Mouse (Mus musculus): ENCODE measurements around the gene Krtap19-2. TPM values are rescaled to one million over a fixed set of nuclear protein-coding genes. Genes with fewer than 3 reads are reported as not detected.

Krtap19-2 gene
- total RNA-seq (2017), result not detected in 2 replicates

DNA sequence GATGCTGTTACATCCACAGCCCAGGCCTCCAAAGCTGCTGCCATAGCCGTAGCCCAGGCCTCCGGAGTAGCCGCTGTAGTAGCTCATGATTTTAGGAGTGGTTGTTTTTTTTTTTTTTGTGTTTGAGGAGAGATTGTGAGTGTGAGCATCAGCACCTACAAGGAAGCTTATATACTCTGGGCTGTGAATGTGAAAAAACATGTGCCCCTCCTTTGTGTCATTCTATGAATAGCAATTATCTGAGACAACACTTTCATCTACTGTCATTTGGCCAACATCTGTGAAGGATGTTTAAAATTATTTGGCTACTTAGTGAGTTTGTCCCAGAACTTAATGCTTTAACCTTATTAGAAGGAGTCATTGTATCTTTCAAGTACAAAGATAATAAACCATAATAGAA lies at the start of gene Krtap19-2:
TSS of gene Krtap19-2 (minus strand) at position 101 of the 400 bp plus-strand sequence.
- ATAC-seq (replicated peaks; ENCODE audit: low read depth, poor library complexity, severe bottlenecking), result no peak

DNA sequence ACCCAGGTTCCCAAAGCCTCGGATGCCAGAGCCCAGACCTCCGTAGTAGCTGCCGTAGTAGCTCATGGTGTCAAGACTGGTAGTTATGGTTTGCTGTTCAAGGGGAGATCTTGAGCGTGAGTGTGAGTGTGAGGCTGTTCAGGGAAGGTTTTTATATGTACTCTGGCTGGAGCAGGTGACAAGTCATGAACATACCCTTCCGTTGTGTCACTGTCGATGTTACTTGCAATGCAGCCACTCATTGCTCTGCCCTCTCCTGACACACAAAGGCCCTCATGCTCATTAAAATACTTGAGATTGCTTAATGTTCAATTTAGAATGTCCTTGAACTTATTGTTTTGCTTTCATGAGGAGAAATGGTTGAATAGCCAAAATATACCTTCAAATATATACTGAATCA lies 22.3 kb upstream of the Krtap19-2 start, which contains the start of gene Krtap19-5:
TSS of gene Krtap19-5 (minus strand) at position 101 of the 400 bp plus-strand sequence.
- ATAC-seq (replicated peaks; ENCODE audit: low read depth, poor library complexity, severe bottlenecking), result no peak

DNA sequence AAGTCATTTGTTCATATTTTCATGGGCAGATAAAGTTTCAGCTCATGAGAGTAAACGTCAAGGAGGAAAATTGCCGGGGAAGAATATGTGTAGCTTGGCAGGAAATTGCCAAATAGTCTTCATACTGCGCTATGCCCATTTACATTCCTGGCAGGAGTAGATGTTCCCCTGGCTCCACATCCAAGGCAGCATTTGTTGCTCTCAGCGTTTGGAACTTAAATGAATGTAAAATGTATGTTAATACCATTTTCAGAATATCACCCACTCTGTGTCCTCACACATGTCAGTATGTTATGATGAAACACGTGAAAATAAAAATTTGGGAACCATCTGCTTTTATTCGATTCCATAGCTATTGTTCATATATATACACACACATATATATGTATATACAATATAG lies 12.8 kb upstream of the Krtap19-2 start:
- no peak for ATAC-seq (replicated peaks; ENCODE audit: low read depth, poor library complexity, severe bottlenecking)

DNA sequence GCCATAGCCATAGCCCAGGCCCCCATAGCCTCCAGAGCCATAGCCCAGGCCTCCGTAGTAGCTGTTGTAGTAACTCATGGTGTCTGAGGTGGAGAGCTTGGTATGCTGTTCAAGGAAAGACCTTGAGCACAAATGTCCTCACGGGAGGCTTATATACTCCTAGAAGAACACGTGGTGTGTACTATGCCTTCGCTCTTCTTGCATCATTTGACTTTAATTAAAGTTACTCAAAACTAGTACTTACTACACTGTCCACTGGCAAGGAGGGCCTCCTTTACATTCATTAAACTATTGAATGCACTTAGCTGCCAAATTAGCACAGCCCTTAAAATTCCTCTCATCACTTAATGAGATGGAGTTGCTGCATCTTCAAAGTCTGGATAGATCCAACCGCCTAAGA lies 10.9 kb upstream of the Krtap19-2 start, which contains the start of gene Krtap19-4:
TSS of gene Krtap19-4 (minus strand) at position 101 of the 400 bp plus-strand sequence.
- no peak for ATAC-seq (replicated peaks; ENCODE audit: low read depth, poor library complexity, severe bottlenecking)

DNA sequence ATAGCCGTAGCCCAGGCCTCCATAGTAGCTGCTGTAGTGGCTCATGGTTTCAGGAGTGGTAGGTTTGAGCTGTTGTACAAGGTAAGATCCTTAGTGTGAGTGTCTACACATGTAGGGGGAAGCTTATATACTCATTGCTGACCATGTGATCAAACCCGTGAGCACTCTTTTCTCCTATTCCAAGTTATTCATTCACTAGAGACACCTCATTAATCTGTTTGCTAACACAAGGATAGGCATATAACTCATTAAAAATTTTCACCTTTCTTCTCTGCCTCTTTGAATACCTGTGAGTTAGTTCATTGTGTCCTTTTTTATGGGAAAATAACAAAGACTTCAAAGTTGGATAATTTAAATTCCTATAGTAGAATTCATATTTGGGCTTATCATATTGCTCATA lies 3.9 kb upstream of the Krtap19-2 start, which contains the start of gene Krtap19-3:
TSS of gene Krtap19-3 (minus strand) at position 101 of the 400 bp plus-strand sequence.
- no peak for ATAC-seq (replicated peaks; ENCODE audit: low read depth, poor library complexity, severe bottlenecking)

DNA sequence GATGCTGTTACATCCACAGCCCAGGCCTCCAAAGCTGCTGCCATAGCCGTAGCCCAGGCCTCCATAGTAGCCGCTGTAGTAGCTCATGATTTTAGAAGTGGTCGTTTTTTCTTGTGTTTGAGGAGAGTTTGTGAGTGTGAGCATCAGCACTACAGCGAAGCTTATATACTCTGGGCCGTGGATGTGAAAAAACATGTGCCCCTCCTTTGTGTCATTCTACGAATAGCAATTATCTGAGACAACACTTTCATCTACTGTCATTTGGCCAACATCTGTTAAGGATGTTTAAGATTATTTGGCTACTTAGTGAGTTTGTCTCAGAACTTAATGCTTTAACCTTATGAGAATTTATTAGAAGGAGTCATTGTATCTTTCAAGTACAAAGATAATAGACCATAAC lies 4.8 kb downstream of the Krtap19-2 start, which contains the start of gene Krtap19-1:
TSS of gene Krtap19-1 (minus strand) at position 101 of the 400 bp plus-strand sequence.
- ATAC-seq (replicated peaks; ENCODE audit: low read depth, poor library complexity, severe bottlenecking), result no peak

DNA sequence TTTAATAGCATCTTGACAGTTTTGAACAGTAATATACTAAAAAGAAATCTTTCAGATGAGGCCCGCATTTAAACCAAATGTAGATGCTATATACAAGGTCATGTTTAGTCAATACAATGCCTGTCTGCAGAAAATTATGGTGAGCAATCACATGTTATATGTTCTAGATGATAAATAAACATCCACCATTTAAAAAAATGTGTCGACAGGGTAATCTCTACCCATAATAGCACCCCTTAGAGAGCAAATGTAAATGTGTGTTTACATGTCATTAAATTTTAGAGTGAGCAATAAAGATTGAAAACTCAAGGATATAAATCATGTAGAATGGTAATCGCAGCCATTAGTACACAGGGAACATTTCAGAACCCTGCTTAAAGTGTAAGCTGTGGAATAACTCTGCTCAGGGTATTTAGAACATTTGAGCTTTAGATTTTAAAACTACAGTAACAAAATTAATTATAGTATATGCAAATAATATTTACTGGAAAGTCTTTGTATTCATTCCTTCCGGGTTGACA lies 9.1 kb downstream of the Krtap19-2 start:
- no peak for ATAC-seq (replicated peaks; ENCODE audit: low read depth, poor library complexity, severe bottlenecking)

DNA sequence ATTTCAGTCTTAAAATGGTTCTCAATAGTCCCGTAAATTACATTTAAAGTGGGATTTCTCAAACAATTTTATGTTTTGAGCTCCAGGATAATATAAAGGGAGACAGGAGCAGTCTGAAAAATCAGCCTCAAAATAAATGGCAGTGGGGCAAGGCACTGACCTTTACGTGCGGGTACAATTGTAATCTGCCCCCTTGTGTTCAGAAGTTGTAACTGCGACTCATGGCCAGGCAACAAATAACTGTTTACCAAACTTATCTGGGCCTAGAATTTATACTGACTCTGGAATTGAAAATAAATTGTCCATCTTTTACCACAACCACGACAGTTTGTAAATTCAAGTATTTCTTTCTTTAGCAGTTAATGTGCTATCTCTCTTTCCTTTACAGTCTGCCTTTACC lies 22.6 kb downstream of the Krtap19-2 start:
- ATAC-seq (replicated peaks; ENCODE audit: low read depth, poor library complexity, severe bottlenecking), result peak; percentile 68; the same call in 1 of the 2 replicates

DNA sequence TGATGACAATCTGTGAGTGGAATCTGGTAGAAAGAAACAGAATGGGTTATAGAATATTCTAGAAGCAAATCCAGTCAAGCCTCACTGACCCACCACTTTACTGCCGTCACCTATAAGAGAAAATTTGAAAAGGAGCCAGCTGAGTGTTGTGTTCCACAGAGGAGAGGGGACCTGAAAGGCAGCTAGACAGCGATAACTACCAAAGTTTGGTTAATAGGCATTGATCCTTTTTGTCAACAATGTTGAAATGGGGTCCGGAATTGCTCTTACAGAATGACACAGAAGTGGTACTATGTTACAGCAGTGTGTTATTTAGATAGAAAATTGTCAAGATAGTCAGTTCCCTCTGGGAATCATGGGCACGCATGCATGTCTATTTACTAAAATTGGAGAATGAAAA lies 25.5 kb downstream of the Krtap19-2 start:
- ATAC-seq (replicated peaks; ENCODE audit: low read depth, poor library complexity, severe bottlenecking), result no peak

DNA sequence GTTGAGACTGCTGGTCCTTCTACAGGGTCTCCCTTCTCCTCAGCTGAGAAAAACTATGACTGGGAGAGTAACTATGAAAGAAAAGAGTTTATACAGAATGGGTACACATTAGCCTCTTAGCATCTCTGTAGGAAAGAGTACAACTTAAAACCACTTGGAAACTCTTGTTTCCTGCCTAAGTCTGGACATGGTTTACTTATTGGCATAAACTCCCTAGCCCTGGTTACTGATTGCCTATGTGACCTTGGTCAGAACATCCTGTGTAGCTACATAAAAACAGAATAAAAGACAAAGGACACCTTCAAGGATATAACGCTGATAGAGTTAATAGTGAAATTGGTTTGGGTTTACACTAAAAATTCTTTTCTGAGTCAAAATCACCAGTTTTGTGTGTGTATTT lies 26.7 kb downstream of the Krtap19-2 start:
- no peak for ATAC-seq (replicated peaks; ENCODE audit: low read depth, poor library complexity, severe bottlenecking)

DNA sequence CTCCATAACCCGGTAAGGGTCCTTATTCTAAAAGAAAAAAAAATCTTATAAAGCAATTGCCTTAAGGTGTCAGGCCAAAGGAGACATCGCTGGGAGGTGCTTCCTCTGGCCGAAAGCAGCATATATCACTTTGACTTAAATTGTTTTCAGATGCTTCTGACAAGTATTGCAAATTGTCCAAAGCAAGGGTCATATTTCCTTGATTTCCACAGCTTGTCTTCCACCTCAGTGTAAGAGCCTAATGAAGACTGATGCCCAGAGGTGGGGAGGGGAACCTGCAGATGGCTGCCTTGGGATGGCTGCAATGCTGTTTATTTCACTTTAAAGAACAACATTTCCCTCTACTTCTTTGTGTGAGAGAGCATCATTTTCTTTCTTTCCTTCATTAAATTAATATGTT lies 47.1 kb downstream of the Krtap19-2 start:
- no peak for ATAC-seq (replicated peaks; ENCODE audit: low read depth, poor library complexity, severe bottlenecking)

DNA sequence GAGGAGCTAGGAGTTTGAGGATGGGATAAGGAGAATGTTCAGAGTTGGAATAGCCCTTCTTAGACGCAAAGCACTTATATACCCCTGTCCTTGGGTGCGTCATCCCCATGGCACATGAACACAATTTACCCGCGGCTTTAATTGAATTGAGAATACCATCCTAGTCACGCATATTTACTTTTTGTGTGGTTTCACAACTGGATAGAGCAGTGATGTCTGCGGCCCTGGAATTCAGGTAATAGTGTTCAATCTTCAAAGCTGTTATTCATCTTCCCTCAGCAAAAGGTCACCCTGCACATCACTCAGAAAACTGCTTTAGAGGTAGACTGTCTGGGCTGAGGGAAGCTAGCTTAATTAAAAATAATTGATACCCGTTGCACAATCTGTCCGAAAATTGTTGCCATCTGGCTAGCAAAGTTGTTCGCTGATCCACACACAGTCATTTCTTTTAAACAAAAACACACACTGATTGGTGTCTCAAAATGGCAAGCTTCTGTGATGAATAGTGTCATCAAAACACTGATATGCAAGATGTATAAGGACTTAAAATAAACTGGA lies 47.9 kb downstream of the Krtap19-2 start, which contains the start of gene Krtap14:
TSS of gene Krtap14 (minus strand) at position 51 of the 558 bp plus-strand sequence.
- ATAC-seq (replicated peaks; ENCODE audit: low read depth, poor library complexity, severe bottlenecking), result no peak

DNA sequence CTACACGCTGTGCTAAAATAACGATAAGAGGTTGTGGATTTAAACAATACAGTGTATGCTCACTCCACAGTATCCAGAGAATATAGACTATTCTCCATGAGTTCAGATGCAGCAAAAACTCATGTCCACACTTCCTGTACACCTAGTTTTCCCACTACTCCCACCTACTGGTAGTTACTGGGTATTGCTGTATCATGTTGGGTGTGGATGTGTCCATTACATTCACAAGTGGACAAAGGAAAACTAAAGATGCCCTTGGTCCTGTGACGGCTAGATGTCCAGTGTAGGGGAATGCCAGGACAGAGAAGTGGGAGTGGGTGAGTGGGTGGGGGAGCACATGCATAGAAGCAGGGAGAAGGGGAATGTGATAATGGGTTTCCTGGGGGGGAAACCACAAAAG lies 50.3 kb downstream of the Krtap19-2 start:
- ATAC-seq (replicated peaks; ENCODE audit: low read depth, poor library complexity, severe bottlenecking), result 0 out of 2 replicates have a peak, but pooled peaks have one; percentile 45

Other genes with a start within 250 kb of the Krtap19-2 start
- not detected in 2 replicates for gene 2310079G19Rik, start 246.6 kb downstream of the Krtap19-2 start, total RNA-seq (2017)
- not detected in 2 replicates for gene Krtap26-1, start 226.5 kb downstream of the Krtap19-2 start, total RNA-seq (2017)
- gene Krtap27-1, start 202.6 kb downstream of the Krtap19-2 start, total RNA-seq (2017), result not detected in 2 replicates
- gene 2310061N02Rik, start 166.3 kb downstream of the Krtap19-2 start, total RNA-seq (2017), result not detected in 2 replicates
- not detected in 2 replicates for gene Krtap13-1, start 145.4 kb downstream of the Krtap19-2 start, total RNA-seq (2017)
- gene Krtap13, start 122.6 kb downstream of the Krtap19-2 start, total RNA-seq (2017), result not detected in 2 replicates
- gene 2310034C09Rik, start 115.4 kb downstream of the Krtap19-2 start, total RNA-seq (2017), result not detected in 2 replicates
- gene 2310057N15Rik, start 100.1 kb downstream of the Krtap19-2 start, total RNA-seq (2017), result not detected in 2 replicates
- not detected in 2 replicates for gene Gm5965, start 96.4 kb downstream of the Krtap19-2 start, total RNA-seq (2017)
- gene Gm20741, start 62.0 kb downstream of the Krtap19-2 start, total RNA-seq (2017), result not detected in 2 replicates
- not detected in 2 replicates for gene Krtap15, start 54.1 kb downstream of the Krtap19-2 start, total RNA-seq (2017)
- gene Krtap14, start 48.1 kb downstream of the Krtap19-2 start, total RNA-seq (2017), result not detected in 2 replicates
- gene Krtap19-1, start 4.9 kb downstream of the Krtap19-2 start, total RNA-seq (2017), result not detected in 2 replicates
- not detected in 2 replicates for gene Krtap19-3, start 3.8 kb upstream of the Krtap19-2 start, total RNA-seq (2017)
- gene Krtap19-4, start 10.8 kb upstream of the Krtap19-2 start, total RNA-seq (2017), result not detected in 2 replicates
- gene Krtap19-5, start 22.2 kb upstream of the Krtap19-2 start, total RNA-seq (2017), result not detected in 2 replicates
- gene Krtap19-9b, start 58.0 kb upstream of the Krtap19-2 start, total RNA-seq (2017), result not detected in 2 replicates
- gene Krtap16-3, start 88.6 kb upstream of the Krtap19-2 start, total RNA-seq (2017), result not detected in 2 replicates
- gene Krtap22-2, start 136.5 kb upstream of the Krtap19-2 start, total RNA-seq (2017), result not detected in 2 replicates
- gene Gm10229, start 141.0 kb upstream of the Krtap19-2 start, total RNA-seq (2017), result not detected in 2 replicates
- gene Krtap6-1, start 157.4 kb upstream of the Krtap19-2 start, total RNA-seq (2017), result not detected in 2 replicates
- not detected in 2 replicates for gene Gm10228, start 167.2 kb upstream of the Krtap19-2 start, total RNA-seq (2017)
- not detected in 2 replicates for gene Krtap6-5, start 173.6 kb upstream of the Krtap19-2 start, total RNA-seq (2017)
- not detected in 2 replicates for gene 1110025L11Rik, start 189.7 kb upstream of the Krtap19-2 start, total RNA-seq (2017)
- gene Krtap6-3, start 209.7 kb upstream of the Krtap19-2 start, total RNA-seq (2017), result not detected in 2 replicates